Mouse (Mus musculus) ES-Bruce4 (cell line): ENCODE data around the gene E2f7. TPM values are rescaled to one million over a fixed set of nuclear protein-coding genes. Genes with fewer than 3 reads are reported as not detected.

Source experiments
- H3K27ac ChIP-seq: 2 replicates; pipeline ENCODE4 v1.5.1; 2012; ENCODE audit warnings: low read length, inconsistent platforms; ENCODE audit not compliant: insufficient read depth
- H3K27me3 ChIP-seq: 2 replicates; pipeline ENCODE4 v1.6.1; 2012; ENCODE audit warnings: mild to moderate bottlenecking, low read length, inconsistent platforms; ENCODE audit not compliant: control insufficient read depth, poor library complexity, insufficient read depth, severe bottlenecking
- H3K36me3 ChIP-seq: 2 replicates; pipeline ENCODE4 v1.6.1; 2012; ENCODE audit warnings: inconsistent platforms, mild to moderate bottlenecking, low read length, moderate library complexity; ENCODE audit not compliant: control insufficient read depth, poor library complexity, insufficient read depth, severe bottlenecking
- H3K4me1 ChIP-seq: one replicate; pipeline ENCODE4 v1.8.1; 2011; ENCODE audit warnings: low read length; ENCODE audit not compliant: control insufficient read depth, insufficient read depth
- H3K4me3 ChIP-seq: 2 replicates; pipeline ENCODE4 v1.5.1; 2011; ENCODE audit warnings: low read depth, mild to moderate bottlenecking, low read length
- H3K9ac ChIP-seq: 2 replicates; pipeline ENCODE4 v1.6.1; 2012; ENCODE audit warnings: low read depth, mild to moderate bottlenecking, inconsistent platforms; ENCODE audit not compliant: poor library complexity, severe bottlenecking
- H3K9me3 ChIP-seq: replicated peaks from 2 replicates; pipeline ENCODE4 v1.6.1; 2012; ENCODE audit warnings: mild to moderate bottlenecking, low read length, inconsistent platforms; ENCODE audit not compliant: control insufficient read depth, poor library complexity, insufficient read depth, severe bottlenecking
- CTCF ChIP-seq: IDR thresholded peaks from one replicate; pipeline ENCODE4 v1.8.1; 2011; ENCODE audit warnings: low read depth, low read length
- EP300 ChIP-seq: IDR thresholded peaks from 2 replicates; pipeline ENCODE4 v1.6.1; 2011; ENCODE audit warnings: low read depth, low read length; ENCODE audit not compliant: insufficient read depth
- POLR2A ChIP-seq: IDR thresholded peaks from one replicate; pipeline ENCODE4 v1.8.1; 2011; ENCODE audit warnings: low read length; ENCODE audit not compliant: insufficient read depth
- polyA plus RNA-seq: library from polyadenylated mRNA; stranded (reverse); fragments of >200 nt; gene quantifications from 2 replicates; pipeline ENCODE4 v1.2.4, GENCODE M21; 2011; ENCODE audit warnings: low read depth; ENCODE audit not compliant: missing spikeins, insufficient read depth, insufficient read length

E2f7 gene
- polyA plus RNA-seq, 1 experiment: 31.4 TPM

DNA sequence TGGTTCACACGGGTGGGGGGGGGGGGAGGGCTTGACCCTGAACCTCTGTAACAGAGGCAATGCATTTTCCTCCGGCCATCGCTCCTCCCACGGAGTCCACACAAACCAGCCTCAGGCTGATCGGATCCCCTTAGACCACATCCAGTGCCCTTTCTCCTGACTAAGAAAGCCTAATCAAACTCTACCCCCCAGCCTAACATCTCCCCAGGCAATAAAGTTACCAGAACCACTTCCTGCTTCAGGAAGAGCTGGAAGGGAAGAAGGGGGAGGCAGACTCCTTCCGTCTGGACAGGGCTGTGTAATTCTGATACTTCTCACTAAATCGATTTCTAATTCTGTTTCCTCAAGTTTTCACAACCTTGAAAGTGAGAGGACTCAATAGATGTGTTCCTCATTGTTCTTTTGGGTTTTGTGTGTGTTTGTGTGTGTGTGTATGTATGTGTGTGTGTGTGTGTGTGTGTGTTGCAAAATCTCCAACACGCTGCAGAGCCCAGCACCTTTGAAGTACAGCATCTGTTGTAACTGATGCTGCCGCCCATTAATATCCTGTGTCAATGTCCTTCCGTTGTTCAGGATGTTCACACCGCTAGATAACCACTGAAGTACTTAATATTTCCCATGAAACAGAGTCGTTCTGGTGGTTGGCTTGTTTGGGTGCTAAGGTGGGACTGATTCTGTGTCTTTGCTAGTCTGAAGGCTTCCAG is 43.0 kb downstream of the E2f7 start:
- Histone ChIP-seq H3K4me1 (no peaks in the 10 kb centered on the region), H3K9ac (no peak overlapping the region)

DNA sequence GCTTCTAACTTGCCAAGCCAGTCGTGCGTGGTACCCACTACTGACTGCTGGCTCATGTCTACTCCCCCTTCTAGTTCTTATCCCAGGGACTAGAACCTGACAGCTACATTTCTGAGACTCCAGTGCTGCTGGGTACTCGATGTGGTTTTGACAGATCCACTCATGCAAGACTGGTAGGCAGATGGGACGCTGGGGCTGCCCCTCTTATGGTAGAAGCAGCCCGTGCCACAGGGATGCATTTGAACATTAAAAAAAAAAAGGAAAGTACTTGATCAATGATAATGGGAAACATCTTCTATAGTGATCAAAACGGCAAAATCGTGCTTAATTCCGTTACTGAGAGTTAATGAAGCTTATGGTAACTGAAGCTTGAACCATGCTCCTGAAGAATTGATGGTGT is 44.4 kb downstream of the E2f7 start:
- no peaks in the 10 kb centered on the region for H3K4me1 ChIP-seq
- no peak for TF ChIP-seq CTCF
- no peak for TF ChIP-seq POLR2A
- TF ChIP-seq EP300: no peak
- H3K27ac ChIP-seq: no peak overlapping the region
- H3K4me3 ChIP-seq: no peak overlapping the region
- H3K27me3 ChIP-seq: no peaks in the 10 kb centered on the region
- H3K9ac ChIP-seq: no peak overlapping the region
- peaks cover 2% of the 10 kb centered on the region; the same call in 1 of the 2 replicates for H3K36me3 ChIP-seq
- no peaks in the 10 kb centered on the region for H3K9me3 ChIP-seq

More for the DNA sequence above, 43.0 kb downstream of the E2f7 start:
- no peak overlapping the region for H3K4me3 ChIP-seq
- H3K27ac ChIP-seq: no peak overlapping the region
- H3K9me3 ChIP-seq: no peaks in the 10 kb centered on the region
- TF ChIP-seq EP300: no peak
- no peak for TF ChIP-seq CTCF
- no peak for TF ChIP-seq POLR2A
- H3K36me3 ChIP-seq: peaks cover 8% of the 10 kb centered on the region; the same call in 1 of the 2 replicates
- H3K27me3 ChIP-seq: no peaks in the 10 kb centered on the region

DNA sequence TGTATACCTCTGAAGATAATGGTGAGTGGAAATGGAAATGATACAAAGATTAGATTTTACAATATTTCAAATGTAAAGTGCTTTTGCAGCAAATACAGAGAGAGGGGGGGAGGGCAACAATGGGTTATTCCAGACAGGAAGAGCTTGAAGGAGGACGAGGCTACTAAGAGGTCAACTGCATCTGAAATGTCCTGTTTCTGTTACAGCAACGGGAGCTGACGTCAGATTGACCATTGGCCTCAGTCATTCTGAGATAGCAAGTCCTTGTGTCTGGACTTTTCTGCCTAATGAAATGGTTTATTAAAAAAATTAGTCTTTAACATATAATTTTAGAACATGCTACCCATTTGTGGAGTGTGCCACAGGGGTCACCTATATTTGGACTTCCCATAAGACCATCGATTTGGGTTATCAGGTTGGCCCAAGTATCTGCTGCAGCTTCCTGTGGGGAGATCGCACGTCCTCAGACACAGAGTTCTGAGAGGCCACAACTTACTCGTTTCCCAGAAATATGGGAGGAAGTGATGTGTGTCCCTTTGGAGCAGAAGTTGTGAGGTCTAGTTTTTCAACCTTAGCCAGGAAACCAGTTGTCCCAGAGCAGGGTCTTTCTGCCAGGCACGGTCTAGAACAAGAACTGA is 48.0 kb downstream of the E2f7 start:
- Histone ChIP-seq H3K9ac (no peak overlapping the region), H3K27me3 (no peaks in the 10 kb centered on the region), H3K4me1 (peaks cover 3% of the 10 kb centered on the region), H3K4me3 (no peak overlapping the region), H3K36me3 (no peaks in the 10 kb centered on the region), H3K9me3 (0 out of 2 replicates have a peak, but pooled peaks cover 2% of the 10 kb centered on the region), H3K27ac (no peak overlapping the region)
- no peak for TF ChIP-seq POLR2A
- TF ChIP-seq CTCF: no peak
- TF ChIP-seq EP300: no peak

DNA sequence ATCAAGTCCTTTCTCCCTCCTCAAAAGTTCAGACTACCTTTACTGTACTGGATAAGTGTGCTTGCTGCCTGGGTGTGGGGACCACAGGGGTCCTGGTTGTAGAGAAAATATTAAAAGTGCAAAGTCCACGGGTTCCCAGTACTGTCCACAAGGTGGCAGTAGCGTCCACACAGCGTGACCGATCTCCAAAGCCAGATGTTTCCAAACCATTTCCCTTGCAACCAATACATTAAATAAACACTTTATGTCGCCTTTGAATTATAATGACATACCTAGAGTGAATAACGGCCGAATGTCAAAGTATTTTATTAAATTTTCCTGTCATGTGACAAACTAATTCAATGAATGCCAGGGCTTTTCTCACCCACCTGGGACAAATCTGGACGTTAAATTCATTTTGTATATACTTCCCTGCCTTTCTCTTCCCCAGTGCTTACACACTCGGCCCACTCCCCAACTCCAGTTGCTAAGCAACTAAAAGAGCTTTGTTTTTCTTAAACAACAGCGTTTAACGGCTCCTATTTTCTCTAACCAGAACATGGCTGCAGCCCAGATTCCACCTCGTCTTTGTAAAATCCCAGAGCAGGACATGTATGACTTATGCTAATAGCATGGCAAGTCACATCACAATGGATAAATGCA is 49.4 kb downstream of the E2f7 start:
- Histone ChIP-seq H3K9me3 (0 out of 2 replicates have a peak, but pooled peaks cover 2% of the 10 kb centered on the region), H3K27ac (no peak overlapping the region; the same call in 1 of the 2 replicates), H3K36me3 (no peaks in the 10 kb centered on the region), H3K4me1 (peaks cover 3% of the 10 kb centered on the region), H3K4me3 (no peak overlapping the region), H3K9ac (no peak overlapping the region), H3K27me3 (no peaks in the 10 kb centered on the region)
- TF ChIP-seq CTCF (peak; percentile 91), POLR2A (no peak), EP300 (no peak)

DNA sequence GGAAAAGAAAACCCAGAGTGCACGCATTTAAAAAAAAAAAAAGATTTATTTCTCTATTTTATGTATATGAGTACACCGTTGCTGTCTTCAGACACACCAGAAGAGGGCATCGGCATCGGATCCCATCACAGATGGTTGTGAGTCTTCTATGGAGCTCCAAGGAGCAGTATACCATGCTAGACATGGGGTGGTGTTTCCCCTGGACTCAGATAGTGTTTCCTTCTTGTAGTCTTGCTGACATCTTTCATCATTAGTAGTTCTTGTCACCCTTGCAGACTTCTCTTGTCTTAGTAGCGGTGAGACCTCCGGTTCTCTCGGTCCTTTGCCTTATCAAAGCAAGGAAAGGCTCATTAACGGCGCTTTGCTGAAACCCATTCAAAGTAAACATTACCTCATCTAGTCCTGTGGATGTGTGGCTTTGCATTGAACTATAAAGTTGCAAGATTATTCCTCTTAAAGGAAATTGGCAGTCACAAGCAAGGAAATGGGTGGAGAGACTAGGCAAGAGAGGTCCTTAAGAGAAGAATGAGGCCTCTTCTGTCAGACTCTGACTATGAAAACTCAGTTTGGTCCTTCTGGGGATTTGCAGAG is 50.1 kb downstream of the E2f7 start:
- TF ChIP-seq POLR2A: no peak
- TF ChIP-seq EP300: no peak
- TF ChIP-seq CTCF: no peak
- 0 out of 2 replicates have a peak, but pooled peaks cover 2% of the 10 kb centered on the region for H3K9me3 ChIP-seq
- H3K9ac ChIP-seq: no peak overlapping the region
- H3K27ac ChIP-seq: no peak overlapping the region
- no peaks in the 10 kb centered on the region for H3K36me3 ChIP-seq
- H3K27me3 ChIP-seq: no peaks in the 10 kb centered on the region
- no peak overlapping the region for H3K4me3 ChIP-seq
- peaks cover 3% of the 10 kb centered on the region for H3K4me1 ChIP-seq
